Mouse (Mus musculus): ENCODE measurements at regions not wholly inside any gene's neighbourhood (a gene's known extent, or its start where the extent isn't known, plus 50 kb on each side); places are given as distances from the start of the nearest gene placed in this dataset.

GRCm38 (mm10) chr11:19073265-19073664, 54.5 kb upstream of the Meis1 start:
- Histone ChIP-seq H3K27me3 (ENCODE audit: control insufficient read depth, insufficient read depth, insufficient read length) (no peaks in the 10 kb centered on the region), H3K4me2 (ENCODE audit: low read depth) (no peak overlapping the region), H3ac (ENCODE audit: control insufficient read depth, insufficient read length) (no peak overlapping the region), H3K36me3 (ENCODE audit: control insufficient read depth, insufficient read depth) (no peaks in the 10 kb centered on the region), H3K4me3 (no peak overlapping the region), H3K79me2 (ENCODE audit: control insufficient read depth, insufficient read depth) (no peaks in the 10 kb centered on the region)
- TF ChIP-seq POLR2A (IDR thresholded peaks at IDR 0.05; ENCODE audit: insufficient read length, low read depth): no peak
- no peak for TF ChIP-seq POLR2AphosphoS2 (IDR thresholded peaks at IDR 0.05; ENCODE audit: insufficient read length, low read depth)
- no peak for TF ChIP-seq TCF12 (IDR thresholded peaks at IDR 0.05; ENCODE audit: insufficient read depth, poor library complexity, severe bottlenecking)
- TF ChIP-seq MAX (IDR thresholded peaks at IDR 0.05; ENCODE audit: low read depth): no peak
- TF ChIP-seq MYOD1 (IDR thresholded peaks at IDR 0.05; ENCODE audit: control insufficient read depth in 1 of 3, insufficient read length in 2 of 3, low read depth in 2 of 3): no peak
- no peak for TF ChIP-seq USF1 (IDR thresholded peaks at IDR 0.05; ENCODE audit: low read depth)
- TF ChIP-seq REST (IDR thresholded peaks at IDR 0.05; ENCODE audit: insufficient read depth, insufficient read length): no peak

GRCm38 (mm10) chr11:19073887-19074564, 55.2 kb upstream of the Meis1 start:
- TF ChIP-seq E2F4 (IDR thresholded peaks at IDR 0.05; ENCODE audit: insufficient read depth) (no peak), MYOG (IDR thresholded peaks at IDR 0.05; ENCODE audit: control insufficient read depth in 1 of 3, insufficient read depth in 1 of 3, insufficient read length in 2 of 3, low read depth in 2 of 3) (no peak), CEBPB (IDR thresholded peaks at IDR 0.05; ENCODE audit: insufficient read depth, poor library complexity, severe bottlenecking) (no peak), POLR2AphosphoS2 (IDR thresholded peaks at IDR 0.05; ENCODE audit: insufficient read length, low read depth) (no peak), TCF12 (IDR thresholded peaks at IDR 0.05; ENCODE audit: insufficient read depth, poor library complexity, severe bottlenecking) (no peak), TCF3 (IDR thresholded peaks at IDR 0.05; ENCODE audit: insufficient read length, low read depth) (no peak), MYOD1 (IDR thresholded peaks at IDR 0.05; ENCODE audit: control insufficient read depth in 1 of 3, insufficient read length in 2 of 3, low read depth in 2 of 3) (no peak), MAX (IDR thresholded peaks at IDR 0.05; ENCODE audit: low read depth) (no peak), POLR2A (IDR thresholded peaks at IDR 0.05; ENCODE audit: insufficient read length, low read depth) (no peak), REST (IDR thresholded peaks at IDR 0.05; ENCODE audit: insufficient read depth, insufficient read length) (no peak), USF1 (IDR thresholded peaks at IDR 0.05; ENCODE audit: low read depth) (no peak), SRF (IDR thresholded peaks at IDR 0.05; ENCODE audit: control insufficient read depth, insufficient read length, low read depth) (no peak)
- H3ac ChIP-seq (ENCODE audit: control insufficient read depth, insufficient read length): no peak overlapping the region
- no peaks in the 10 kb centered on the region for H3K36me3 ChIP-seq (ENCODE audit: control insufficient read depth, insufficient read depth)
- H3K27me3 ChIP-seq (ENCODE audit: control insufficient read depth, insufficient read depth, insufficient read length): no peaks in the 10 kb centered on the region
- H3K79me2 ChIP-seq (ENCODE audit: control insufficient read depth, insufficient read depth): no peaks in the 10 kb centered on the region
- H3K4me3 ChIP-seq: no peak overlapping the region
- no peak overlapping the region for H3K4me2 ChIP-seq (ENCODE audit: low read depth)

GRCm38 (mm10) chr11:19091101-19091857, 72.5 kb upstream of the Meis1 start:
- H3K36me3 ChIP-seq (ENCODE audit: control insufficient read depth, insufficient read depth): no peaks in the 10 kb centered on the region
- H3K4me2 ChIP-seq (ENCODE audit: low read depth): no peak overlapping the region
- no peak overlapping the region for H3ac ChIP-seq (ENCODE audit: control insufficient read depth, insufficient read length)
- no peak for TF ChIP-seq E2F4 (IDR thresholded peaks at IDR 0.05; ENCODE audit: insufficient read depth)
- TF ChIP-seq TCF3 (IDR thresholded peaks at IDR 0.05; ENCODE audit: insufficient read length, low read depth): no peak
- no peak for TF ChIP-seq REST (IDR thresholded peaks at IDR 0.05; ENCODE audit: insufficient read depth, insufficient read length)
- no peak for TF ChIP-seq MYOG (IDR thresholded peaks at IDR 0.05; ENCODE audit: control insufficient read depth in 1 of 3, insufficient read depth in 1 of 3, insufficient read length in 2 of 3, low read depth in 2 of 3)
- no peak for TF ChIP-seq MYOD1 (IDR thresholded peaks at IDR 0.05; ENCODE audit: control insufficient read depth in 1 of 3, insufficient read length in 2 of 3, low read depth in 2 of 3)
- TF ChIP-seq USF1 (IDR thresholded peaks at IDR 0.05; ENCODE audit: low read depth): no peak
- TF ChIP-seq POLR2A (IDR thresholded peaks at IDR 0.05; ENCODE audit: insufficient read length, low read depth): no peak
- TF ChIP-seq SRF (IDR thresholded peaks at IDR 0.05; ENCODE audit: control insufficient read depth, insufficient read length, low read depth): no peak
- TF ChIP-seq TCF12 (IDR thresholded peaks at IDR 0.05; ENCODE audit: insufficient read depth, poor library complexity, severe bottlenecking): no peak
- no peak for TF ChIP-seq POLR2AphosphoS2 (IDR thresholded peaks at IDR 0.05; ENCODE audit: insufficient read length, low read depth)
- TF ChIP-seq MAX (IDR thresholded peaks at IDR 0.05; ENCODE audit: low read depth): no peak
- no peak for TF ChIP-seq CEBPB (IDR thresholded peaks at IDR 0.05; ENCODE audit: insufficient read depth, poor library complexity, severe bottlenecking)
- H3K27me3 ChIP-seq (ENCODE audit: control insufficient read depth, insufficient read depth, insufficient read length): no peaks in the 10 kb centered on the region
- H3K4me3 ChIP-seq: no peak overlapping the region
- no peaks in the 10 kb centered on the region for H3K79me2 ChIP-seq (ENCODE audit: control insufficient read depth, insufficient read depth)

- H3K4me3 ChIP-seq: no peak overlapping the region
- H3K4me2 ChIP-seq (ENCODE audit: low read depth): no peak overlapping the region
- no peaks in the 10 kb centered on the region for H3K27me3 ChIP-seq (ENCODE audit: control insufficient read depth, insufficient read depth, insufficient read length)
- no peak overlapping the region for H3ac ChIP-seq (ENCODE audit: control insufficient read depth, insufficient read length)
- TF ChIP-seq POLR2AphosphoS2 (IDR thresholded peaks at IDR 0.05; ENCODE audit: insufficient read length, low read depth) (no peak), USF1 (IDR thresholded peaks at IDR 0.05; ENCODE audit: low read depth) (no peak), MYOG (IDR thresholded peaks at IDR 0.05; ENCODE audit: control insufficient read depth in 1 of 3, insufficient read depth in 1 of 3, insufficient read length in 2 of 3, low read depth in 2 of 3) (no peak), REST (IDR thresholded peaks at IDR 0.05; ENCODE audit: insufficient read depth, insufficient read length) (no peak)
- no peaks in the 10 kb centered on the region for H3K79me2 ChIP-seq (ENCODE audit: control insufficient read depth, insufficient read depth)
- no peaks in the 10 kb centered on the region for H3K36me3 ChIP-seq (ENCODE audit: control insufficient read depth, insufficient read depth)
Observed at GRCm38 (mm10) chr11:19092967-19093745, 74.4 kb upstream of the Meis1 start.
